Mouse (Mus musculus) G1E (cell line): Measurements from ENCODE around the gene Tedc1. TPM values are rescaled to one million over a fixed set of nuclear protein-coding genes. Genes with fewer than 3 reads are reported as not detected.

ENCODE experiments used
- ATAC-seq: 2 replicates; pipeline ENCODE4 v1.8.0; 2016; ENCODE audit warnings: mild to moderate bottlenecking; ENCODE audit not compliant: insufficient number of reproducible peaks, poor library complexity, low FRiP score, severe bottlenecking; ENCODE audit errors: extremely low read depth
- DNase-seq: peaks from one replicate; pipeline ENCODE4 v3.0.0; 2012; ENCODE audit warnings: low spot score
- H3K27me3 ChIP-seq: 2 replicates; pipeline ENCODE4 v1.6.1; 2012; ENCODE audit warnings: mild to moderate bottlenecking, low read length, inconsistent platforms; ENCODE audit not compliant: insufficient read depth
- H3K36me3 ChIP-seq: replicated peaks from 2 replicates; pipeline ENCODE3; 2012; ENCODE audit warnings: mild to moderate bottlenecking, inconsistent platforms
- H3K4me1 ChIP-seq: 2 replicates; pipeline ENCODE4 v1.6.1; 2012; ENCODE audit warnings: low read depth, low read length, inconsistent platforms, mixed read lengths; ENCODE audit not compliant: insufficient read depth
- H3K4me3 ChIP-seq: 2 replicates; pipeline ENCODE4 v1.5.1; 2012; ENCODE audit warnings: low read depth, mild to moderate bottlenecking, inconsistent platforms, low read length, moderate library complexity, mixed read lengths
- H3K9me3 ChIP-seq: replicated peaks from 2 replicates; pipeline ENCODE4 v1.6.1; 2012; ENCODE audit warnings: inconsistent platforms
- CTCF ChIP-seq: IDR thresholded peaks from 2 replicates; pipeline ENCODE4 v1.5.1; 2012; ENCODE audit warnings: low read depth, low read length, inconsistent platforms, mixed read lengths
- GATA1 ChIP-seq: IDR thresholded peaks from 2 replicates; pipeline ENCODE4 v1.6.1; 2012; ENCODE audit warnings: borderline replicate concordance, low read length, inconsistent platforms, mixed read lengths
- GATA2 ChIP-seq: IDR thresholded peaks from 2 replicates; pipeline ENCODE4 v1.6.1; 2012; ENCODE audit warnings: low read depth, low read length, inconsistent platforms, borderline replicate concordance
- POLR2AphosphoS5 ChIP-seq: IDR thresholded peaks from 2 replicates; pipeline ENCODE4 v1.6.1; 2012; ENCODE audit warnings: low read depth, low read length, inconsistent platforms; ENCODE audit not compliant: insufficient replicate concordance
- TAL1 ChIP-seq: conservative IDR thresholded peaks from 2 replicates; pipeline ENCODE4 v1.6.1; 2012; ENCODE audit warnings: low read depth, low read length, inconsistent platforms, mixed read lengths
- polyA plus RNA-seq: library from polyadenylated mRNA; stranded (reverse); fragments of >175 nt; gene quantifications from 2 replicates; pipeline ENCODE4 v1.2.3, GENCODE M21; 2012
- total RNA-seq, 2 experiments: library from RNA; stranded (forward) in 1 of 2; stranded (reverse) in 1 of 2; fragments of 200-1000 nt in 1 of 2; fragments of >200 nt in 1 of 2; fragmentation: Nextera tagmentation in 1 of 2; gene quantifications; 2 replicates each; pipeline ENCODE4 v1.2.3; 2014 to 2017

Tedc1 gene
- total and polyA plus RNA-seq, 3 experiments, result 8.4 to 35.1 (median 9.3) TPM

DNA sequence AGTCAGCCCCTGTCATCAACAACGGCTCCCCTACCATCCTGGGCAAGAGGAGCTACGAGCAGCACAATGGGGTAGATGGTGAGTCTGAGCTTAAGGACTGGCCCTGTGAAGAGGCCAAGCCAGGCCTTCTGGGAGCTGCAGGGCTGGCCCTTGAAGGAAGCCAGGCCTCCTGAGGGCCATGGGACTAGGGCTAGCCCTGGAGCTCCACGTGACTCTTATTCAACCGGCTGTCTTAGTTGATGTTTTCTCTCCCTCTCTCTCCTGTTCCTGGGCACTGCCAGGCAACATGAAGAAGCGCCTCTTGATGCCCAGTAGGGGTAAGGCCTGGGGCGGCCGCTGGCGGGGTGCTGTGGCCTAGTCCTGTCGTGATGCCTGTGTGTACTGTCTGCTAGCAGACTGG lies 23.0 kb upstream of the Tedc1 start:
- H3K9me3 ChIP-seq, result no peaks in the 10 kb centered on the region
- ATAC-seq, result no peak
- no peaks in the 10 kb centered on the region for H3K27me3 ChIP-seq
- H3K4me1 ChIP-seq, result peaks cover 22% of the 10 kb centered on the region
- DNase-seq, result no peak
- H3K36me3 ChIP-seq, result peaks cover 100% of the 10 kb centered on the region
- no peak overlapping the region for H3K4me3 ChIP-seq
- TF ChIP-seq GATA1 (no peak), GATA2 (no peak), CTCF (no peak), POLR2AphosphoS5 (no peak), TAL1 (no peak)

DNA sequence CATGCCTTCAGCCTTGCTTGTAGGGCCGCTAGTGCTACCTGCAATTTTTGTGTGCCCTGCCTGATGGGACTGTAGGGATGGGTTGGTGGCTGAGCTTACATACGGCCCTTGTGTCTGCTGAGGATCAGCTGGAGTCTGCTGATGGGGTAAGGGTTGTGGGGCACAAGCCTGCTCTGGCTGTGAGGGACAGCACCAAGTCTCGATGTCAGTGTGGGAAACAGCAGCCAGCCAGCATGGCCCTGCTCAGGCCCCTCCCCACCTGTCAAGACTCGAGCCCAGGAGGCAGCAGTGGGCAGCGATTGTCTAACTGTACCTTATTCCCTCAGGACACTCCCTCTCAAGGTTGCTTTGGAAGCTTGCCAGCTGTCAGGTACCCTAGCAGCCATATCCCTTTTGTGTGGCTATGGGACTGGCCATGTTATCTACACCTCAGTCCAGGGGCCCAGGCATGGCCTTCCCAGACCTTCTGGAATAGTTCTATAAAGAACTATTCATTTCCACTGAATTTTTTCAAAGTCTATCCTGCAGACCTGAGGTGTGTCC lies 22.3 kb upstream of the Tedc1 start:
- Histone ChIP-seq H3K27me3 (no peaks in the 10 kb centered on the region), H3K9me3 (no peaks in the 10 kb centered on the region), H3K4me3 (no peak overlapping the region), H3K36me3 (peaks cover 100% of the 10 kb centered on the region), H3K4me1 (peaks cover 25% of the 10 kb centered on the region)
- DNase-seq (no peak), ATAC-seq (no peak)
- TF ChIP-seq CTCF, result no peak
- no peak for TF ChIP-seq GATA1
- no peak for TF ChIP-seq TAL1
- TF ChIP-seq POLR2AphosphoS5, result no peak
- no peak for TF ChIP-seq GATA2

DNA sequence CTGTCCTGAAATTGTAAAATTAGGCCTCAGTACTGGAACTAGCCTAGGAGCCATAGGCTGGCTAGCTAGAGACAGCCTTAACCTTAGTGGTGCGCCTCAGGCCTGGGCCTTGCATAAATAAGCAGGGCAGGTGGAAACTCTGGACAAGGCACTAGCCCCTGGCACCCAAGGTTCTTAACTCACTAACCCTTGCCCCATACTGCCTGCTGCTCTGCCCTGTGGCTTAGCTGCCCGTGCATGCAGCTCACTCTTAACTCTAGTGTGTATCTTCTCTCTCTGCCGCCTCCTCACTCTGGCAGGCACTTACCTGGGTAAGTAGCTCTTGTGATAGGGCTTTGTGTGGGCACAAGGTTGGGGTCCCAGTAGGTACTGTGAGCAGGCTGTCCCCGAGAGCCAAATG lies 21.7 kb upstream of the Tedc1 start:
- TF ChIP-seq GATA1, result no peak
- no peak for TF ChIP-seq GATA2
- TF ChIP-seq TAL1, result no peak
- TF ChIP-seq CTCF, result no peak
- no peak for TF ChIP-seq POLR2AphosphoS5
- Histone ChIP-seq H3K4me1 (peaks cover 31% of the 10 kb centered on the region), H3K36me3 (peaks cover 100% of the 10 kb centered on the region), H3K27me3 (peaks cover under 1% of the 10 kb centered on the region; the same call in 1 of the 2 replicates), H3K4me3 (no peak overlapping the region), H3K9me3 (no peaks in the 10 kb centered on the region)
- ATAC-seq (no peak), DNase-seq (no peak)

DNA sequence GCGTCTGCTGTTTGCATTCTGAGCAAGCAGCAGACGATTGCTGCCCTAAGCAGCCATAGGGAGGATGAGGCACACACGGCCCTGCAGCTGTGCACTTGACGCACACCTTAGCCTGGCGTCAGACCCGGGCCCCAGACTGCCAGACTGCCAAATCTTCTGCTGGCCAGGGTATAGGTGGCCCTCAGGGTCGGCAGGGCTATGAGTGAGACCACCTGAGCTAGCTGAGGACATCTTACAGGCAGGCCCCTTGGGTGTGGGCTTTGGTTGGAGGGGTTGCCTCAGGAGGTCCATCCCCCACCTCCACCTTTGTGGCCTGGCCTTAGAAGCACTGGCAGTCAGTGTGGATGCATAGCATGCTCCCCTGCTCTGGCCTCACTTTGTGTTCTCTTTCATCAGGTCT lies 20.8 kb upstream of the Tedc1 start:
- peaks cover 40% of the 10 kb centered on the region for H3K4me1 ChIP-seq
- ATAC-seq (no peak), DNase-seq (no peak)
- H3K9me3 ChIP-seq, result peaks cover 7% of the 10 kb centered on the region
- H3K27me3 ChIP-seq, result peaks cover 8% of the 10 kb centered on the region
- H3K36me3 ChIP-seq, result peaks cover 94% of the 10 kb centered on the region
- H3K4me3 ChIP-seq, result no peak overlapping the region
- TF ChIP-seq POLR2AphosphoS5, result no peak
- no peak for TF ChIP-seq GATA1
- TF ChIP-seq TAL1, result no peak
- TF ChIP-seq CTCF, result no peak
- TF ChIP-seq GATA2, result no peak

DNA sequence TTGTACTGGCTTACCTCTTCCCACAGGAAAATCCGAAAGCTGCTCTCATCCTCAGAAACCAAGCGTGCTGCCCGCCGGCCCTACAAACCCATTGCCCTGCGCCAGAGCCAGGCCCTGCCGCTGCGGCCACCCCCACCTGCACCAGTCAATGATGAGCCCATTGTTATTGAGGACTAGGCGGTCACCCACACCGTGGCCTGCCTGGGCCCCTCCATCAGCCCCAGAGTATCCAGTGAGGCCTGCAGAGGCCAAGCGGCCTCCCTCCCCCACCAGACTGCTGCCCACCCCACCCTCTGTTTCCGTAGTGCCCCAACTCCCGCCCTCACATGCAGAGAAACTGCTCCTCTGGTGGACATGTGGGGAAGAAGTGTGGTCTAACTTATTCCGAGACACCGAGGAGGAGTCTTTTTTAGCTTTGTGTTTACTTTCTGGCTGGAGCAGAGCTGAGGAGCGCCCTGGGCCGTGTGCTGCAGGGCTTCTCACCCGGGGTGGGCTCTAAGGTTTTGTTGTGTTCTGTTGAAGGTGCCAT lies 19.7 kb upstream of the Tedc1 start:
- Histone ChIP-seq H3K4me1 (peaks cover 47% of the 10 kb centered on the region), H3K9me3 (peaks cover 16% of the 10 kb centered on the region), H3K27me3 (peaks cover 19% of the 10 kb centered on the region), H3K4me3 (no peak overlapping the region), H3K36me3 (peaks cover 82% of the 10 kb centered on the region)
- ATAC-seq, result no peak
- DNase-seq, result no peak
- TF ChIP-seq TAL1 (no peak), GATA2 (no peak), GATA1 (no peak), POLR2AphosphoS5 (no peak), CTCF (no peak)

DNA sequence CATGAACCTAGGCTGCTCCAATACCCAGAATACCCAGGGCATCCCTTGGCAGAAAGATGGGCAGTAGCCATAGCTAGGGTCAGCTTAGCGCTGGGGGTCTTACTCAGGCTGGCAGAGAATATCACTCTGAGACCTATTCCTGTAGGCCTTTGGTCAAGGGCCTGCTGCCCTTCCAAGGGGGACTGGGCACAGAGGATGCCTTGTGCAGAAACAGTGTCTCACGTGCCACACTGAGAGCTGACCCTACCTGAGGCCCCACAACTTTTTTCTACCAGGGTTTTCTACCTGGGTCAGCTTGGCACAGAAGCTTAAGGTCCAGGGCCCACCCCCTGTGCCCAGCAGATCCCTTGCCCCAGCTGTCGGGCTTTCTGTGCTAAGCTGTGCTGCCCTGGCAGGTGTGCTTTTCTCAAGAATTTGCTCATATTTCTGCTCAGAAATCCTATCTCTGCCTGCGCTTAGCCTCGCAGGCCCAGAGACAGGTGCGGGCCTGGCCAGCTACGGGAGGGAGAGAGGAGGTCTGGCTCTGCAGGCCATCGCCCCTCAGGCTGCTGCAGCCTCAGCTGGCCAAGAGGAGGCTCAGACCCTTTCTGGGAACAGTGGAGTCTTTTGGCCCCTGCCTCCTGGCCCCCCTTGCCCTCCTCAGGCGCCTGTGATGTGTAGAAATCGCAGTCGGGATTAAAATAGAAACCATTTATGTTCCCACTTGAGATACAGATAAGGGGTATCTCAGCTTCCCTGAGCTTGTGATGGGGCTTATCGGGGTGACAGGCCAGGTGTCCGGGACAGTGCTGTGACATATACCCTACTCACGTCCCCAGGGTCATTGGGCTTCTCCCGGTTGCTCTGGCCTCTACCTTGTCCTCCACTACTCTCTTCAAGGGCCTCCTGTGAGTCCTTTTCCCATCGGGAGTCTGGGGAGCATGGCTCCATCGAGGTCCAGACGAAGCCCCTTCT lies 18.7 kb upstream of the Tedc1 start:
- ATAC-seq (no peak), DNase-seq (no peak)
- no peak for TF ChIP-seq GATA2
- no peak for TF ChIP-seq GATA1
- no peak for TF ChIP-seq POLR2AphosphoS5
- no peak for TF ChIP-seq TAL1
- no peak for TF ChIP-seq CTCF
- Histone ChIP-seq H3K4me1 (peaks cover 40% of the 10 kb centered on the region), H3K9me3 (peaks cover 16% of the 10 kb centered on the region), H3K36me3 (peaks cover 73% of the 10 kb centered on the region), H3K27me3 (peaks cover 29% of the 10 kb centered on the region), H3K4me3 (no peak overlapping the region)
